Mouse (Mus musculus) erythroblast, embryonic 14.5 days (primary cell): ENCODE data around the gene Gm28043. TPM values are rescaled to one million over a fixed set of nuclear protein-coding genes. Genes with fewer than 3 reads are reported as not detected.
"Not testable (repeated sequence)": the region's sequence is repeated elsewhere in the genome, so short reads cannot be mapped to it uniquely, and the experiment has no call there.

Source experiments
- H3K27me3 ChIP-seq: 2 replicates; pipeline ENCODE4 v1.6.1; 2012; ENCODE audit warnings: inconsistent platforms; ENCODE audit not compliant: control insufficient read depth
- H3K36me3 ChIP-seq: 2 replicates; pipeline ENCODE4 v1.6.1; 2012; ENCODE audit warnings: mild to moderate bottlenecking, inconsistent platforms; ENCODE audit not compliant: control insufficient read depth
- H3K4me1 ChIP-seq: 2 replicates; pipeline ENCODE4 v1.6.1; 2012; ENCODE audit warnings: inconsistent platforms; ENCODE audit not compliant: control insufficient read depth
- H3K4me3 ChIP-seq: replicated peaks from 2 replicates; pipeline ENCODE3; 2012; ENCODE audit warnings: moderate library complexity, mild to moderate bottlenecking, inconsistent platforms
- H3K9me3 ChIP-seq: 2 replicates; pipeline ENCODE4 v1.6.1; 2012; ENCODE audit warnings: low read length, inconsistent platforms, mixed read lengths; ENCODE audit not compliant: control insufficient read depth
- GATA1 ChIP-seq: IDR thresholded peaks from 2 replicates; pipeline ENCODE4 v1.6.1; 2012; ENCODE audit warnings: low read length, inconsistent platforms, mixed read lengths
- TAL1 ChIP-seq: IDR thresholded peaks from 3 replicates; pipeline ENCODE4 v1.6.1; 2012; ENCODE audit warnings: low read length, inconsistent platforms, mixed read lengths
- polyA plus RNA-seq: library from polyadenylated mRNA; stranded (reverse); fragments of >175 nt; gene quantifications from 2 replicates; pipeline ENCODE4 v1.2.3, GENCODE M21; 2012

Gene Gm28043
- polyA plus RNA-seq, 1 experiment = 0.01 TPM

DNA sequence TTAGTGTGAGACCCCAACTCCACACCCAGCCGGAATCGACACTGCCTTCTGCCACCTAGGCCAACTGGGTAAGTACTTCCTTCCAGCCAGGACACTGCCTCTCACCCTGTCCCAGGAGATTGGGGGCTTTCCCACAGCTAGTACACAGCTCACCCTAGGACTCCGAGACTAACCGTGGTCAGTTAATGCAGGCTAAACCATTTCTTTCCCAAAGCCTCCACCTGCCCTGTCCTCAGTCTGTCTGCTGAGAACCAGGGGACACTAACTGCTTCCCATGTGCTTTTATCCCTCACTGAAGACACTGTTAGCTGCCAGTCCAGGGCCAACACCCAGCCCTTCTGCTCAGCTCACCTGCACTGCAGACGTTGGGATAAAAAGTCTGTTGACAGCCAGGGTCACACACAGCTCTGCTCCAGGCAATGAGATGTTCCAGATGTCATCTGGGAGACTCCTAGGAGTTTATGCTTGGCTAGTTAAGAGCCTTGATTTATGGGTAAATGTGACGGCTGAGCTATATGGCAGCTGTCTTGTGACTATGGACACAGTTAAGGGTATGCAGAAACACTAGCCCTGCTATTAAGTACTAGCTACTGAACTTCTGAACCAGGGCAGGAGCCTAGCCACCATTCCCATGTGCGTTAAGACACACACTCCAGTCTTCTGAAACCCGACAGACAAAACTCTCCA lies 97.2 kb downstream of the Gm28043 start:
- Histone ChIP-seq H3K36me3 (peaks cover 31% of the 10 kb centered on the region), H3K27me3 (no peaks in the 10 kb centered on the region), H3K9me3 (no peaks in the 10 kb centered on the region), H3K4me3 (no peak overlapping the region), H3K4me1 (peaks cover 55% of the 10 kb centered on the region)
- TF ChIP-seq GATA1 = no peak
- TF ChIP-seq TAL1 = no peak

DNA sequence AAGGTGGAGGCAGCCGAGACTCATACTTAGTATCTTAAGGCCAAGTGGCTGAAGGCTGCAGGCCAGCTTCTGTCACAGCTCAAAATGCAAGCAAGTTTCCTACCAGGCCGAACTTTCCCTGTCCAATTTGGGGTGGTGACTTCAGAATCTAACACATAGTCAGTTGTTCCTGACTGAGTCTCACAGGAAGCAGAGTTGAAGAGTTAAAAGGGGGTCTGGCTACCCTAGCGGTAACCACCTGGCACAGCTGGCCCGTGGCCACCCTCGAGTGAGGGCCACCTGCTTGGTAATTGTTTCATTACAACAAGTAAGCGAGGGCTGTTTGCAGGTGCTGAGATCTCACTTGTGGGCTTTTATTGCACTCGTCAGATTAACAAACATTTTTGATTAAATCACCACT lies 97.9 kb downstream of the Gm28043 start:
- H3K36me3 ChIP-seq = peaks cover 31% of the 10 kb centered on the region
- no peak overlapping the region for H3K4me3 ChIP-seq
- H3K27me3 ChIP-seq = no peaks in the 10 kb centered on the region
- peaks cover 61% of the 10 kb centered on the region for H3K4me1 ChIP-seq
- TF ChIP-seq TAL1 (no peak), GATA1 (no peak)
- no peaks in the 10 kb centered on the region for H3K9me3 ChIP-seq

DNA sequence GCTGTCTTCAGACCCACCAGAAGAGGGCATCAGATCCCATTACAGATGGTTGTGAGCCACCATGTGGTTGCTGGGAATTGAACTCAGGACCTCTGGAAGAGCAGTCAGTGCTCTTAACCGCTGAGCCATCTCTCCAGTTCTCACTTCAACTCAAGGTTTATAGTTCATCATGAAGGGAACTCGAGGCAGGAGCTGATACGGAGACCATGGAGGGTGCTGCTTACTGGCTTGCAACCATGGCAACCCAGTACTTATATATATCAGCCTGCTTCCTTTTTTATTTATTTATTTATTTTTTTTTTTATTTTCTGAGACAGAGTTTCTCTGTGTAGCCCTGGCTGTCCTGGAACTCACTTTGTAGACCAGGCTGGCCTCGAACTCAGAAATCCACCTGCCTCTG lies 99.1 kb downstream of the Gm28043 start:
- not testable (repeated sequence) for H3K27me3 ChIP-seq, H3K9me3 ChIP-seq, H3K4me3 ChIP-seq
- Histone ChIP-seq H3K36me3 (peaks cover 24% of the 10 kb centered on the region), H3K4me1 (peaks cover 53% of the 10 kb centered on the region)

DNA sequence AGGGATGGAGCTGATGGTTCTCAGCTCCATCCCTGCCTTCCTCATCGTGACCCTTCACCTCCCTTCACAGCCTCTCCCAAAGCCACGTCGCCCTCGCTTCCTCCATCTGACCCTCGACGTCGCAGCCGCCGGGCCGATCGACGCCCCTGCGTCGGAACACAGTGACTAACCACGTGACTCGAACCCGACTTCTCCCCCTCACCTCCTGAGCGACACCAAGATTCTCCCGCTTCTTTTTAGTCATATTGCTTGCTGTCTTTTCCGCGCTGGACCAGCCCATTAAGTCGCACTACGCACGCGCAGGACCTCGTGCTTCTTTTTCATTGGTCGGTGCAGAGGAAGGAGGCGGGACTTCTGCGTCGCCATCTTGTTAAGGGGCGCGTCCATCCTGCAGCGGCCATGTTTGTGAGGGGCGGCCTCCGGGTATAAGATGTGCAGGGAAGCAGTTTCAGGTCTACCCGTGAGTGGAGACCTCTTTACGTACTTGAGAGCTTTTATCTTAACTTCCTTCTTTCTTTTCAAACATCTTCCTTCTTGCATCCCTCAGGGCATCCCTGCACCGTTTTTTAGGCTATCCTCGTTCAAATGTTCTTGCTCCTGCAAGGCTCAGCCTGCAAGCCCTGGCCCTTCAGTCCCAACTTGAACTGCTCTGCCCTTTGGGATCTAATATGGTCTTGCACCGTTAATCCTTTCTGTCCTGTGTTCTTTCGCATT lies 102.2 kb downstream of the Gm28043 start, which contains the start of gene Ccdc167:
Ccdc167 (minus strand) TSS at position 313 of the 714 bp plus-strand sequence.
- Histone ChIP-seq H3K36me3 (peaks cover 9% of the 10 kb centered on the region), H3K27me3 (peaks cover 2% of the 10 kb centered on the region; the same call in 1 of the 2 replicates), H3K4me1 (peaks cover 27% of the 10 kb centered on the region), H3K9me3 (no peaks in the 10 kb centered on the region), H3K4me3 (peak within 1 kb of the TSS; percentile 84)
- no peak for TF ChIP-seq TAL1
- no peak for TF ChIP-seq GATA1

DNA sequence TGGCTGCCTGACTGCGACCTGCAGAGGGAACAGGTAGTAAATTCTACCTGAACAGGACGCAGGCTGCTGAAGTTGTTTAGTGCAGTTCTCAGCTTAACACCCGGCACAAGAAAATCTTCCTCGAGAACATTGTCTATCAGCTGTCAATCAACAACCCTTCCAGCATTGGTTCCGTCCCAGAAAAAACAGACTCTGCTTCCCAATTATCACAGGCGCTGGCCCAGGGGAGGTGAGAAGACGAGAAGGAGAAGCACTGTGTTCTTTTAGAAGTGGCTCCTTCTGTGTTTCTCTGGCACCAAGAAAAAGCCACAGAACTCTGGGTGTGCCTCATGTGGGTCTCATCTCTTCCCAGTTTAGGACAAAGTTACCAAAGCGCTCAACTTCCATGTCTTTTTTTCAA lies 104.0 kb downstream of the Gm28043 start:
- TF ChIP-seq GATA1 (no peak), TAL1 (no peak)
- H3K36me3 ChIP-seq = peaks cover 7% of the 10 kb centered on the region
- H3K4me1 ChIP-seq = peaks cover 27% of the 10 kb centered on the region
- H3K9me3 ChIP-seq = no peaks in the 10 kb centered on the region
- H3K27me3 ChIP-seq = peaks cover 5% of the 10 kb centered on the region; the same call in 1 of the 2 replicates
- H3K4me3 ChIP-seq = no peak overlapping the region

DNA sequence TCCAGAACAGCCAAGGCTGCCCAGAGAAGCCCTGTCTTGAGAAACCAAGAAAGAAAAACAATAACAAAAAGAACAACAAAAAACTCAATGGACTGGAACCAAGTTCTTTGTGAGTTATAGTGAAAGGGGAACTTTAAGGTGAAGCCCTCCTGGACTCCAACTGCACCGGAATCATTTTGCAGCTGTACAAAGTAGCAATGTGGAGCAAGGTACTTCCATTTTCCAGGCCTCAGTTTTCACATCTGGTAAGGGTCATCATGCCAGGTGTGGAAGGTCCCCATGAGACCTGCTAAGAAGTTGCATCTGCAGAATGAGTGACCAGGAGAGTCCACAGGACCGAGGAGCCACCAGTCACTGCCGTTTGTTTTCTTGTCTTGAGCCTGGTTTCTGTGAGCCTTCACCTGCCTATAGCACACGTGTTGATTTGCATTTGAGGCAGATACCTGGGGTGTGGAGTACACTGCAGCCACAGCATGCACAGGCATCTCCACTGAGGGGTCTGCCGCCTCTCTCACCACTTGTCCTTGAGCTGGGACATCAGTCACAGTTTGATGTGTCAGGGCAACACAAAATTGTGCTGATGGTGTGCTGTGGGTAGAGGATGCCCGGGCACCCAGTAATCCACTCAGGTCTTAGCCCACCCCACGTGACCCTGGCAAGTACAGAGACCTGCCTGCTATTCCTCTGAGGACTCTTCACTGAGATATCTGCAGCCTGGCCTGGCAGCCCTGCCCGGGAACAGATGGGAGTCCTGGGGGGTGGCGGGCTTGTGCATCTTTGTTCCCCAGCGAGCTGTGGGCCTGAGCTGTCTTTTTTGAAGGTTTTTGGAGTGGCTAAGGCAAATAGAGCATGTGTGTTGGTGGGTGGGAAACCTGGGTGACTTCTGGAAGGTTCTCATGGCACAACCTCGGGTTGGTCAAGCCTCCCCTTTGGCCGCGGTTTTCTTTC lies 105.2 kb downstream of the Gm28043 start:
- no peak for TF ChIP-seq TAL1
- no peak for TF ChIP-seq GATA1
- peaks cover under 1% of the 10 kb centered on the region for H3K36me3 ChIP-seq
- H3K4me3 ChIP-seq = no peak overlapping the region
- H3K27me3 ChIP-seq = peaks cover 5% of the 10 kb centered on the region
- H3K4me1 ChIP-seq = peaks cover 23% of the 10 kb centered on the region
- no peaks in the 10 kb centered on the region for H3K9me3 ChIP-seq

DNA sequence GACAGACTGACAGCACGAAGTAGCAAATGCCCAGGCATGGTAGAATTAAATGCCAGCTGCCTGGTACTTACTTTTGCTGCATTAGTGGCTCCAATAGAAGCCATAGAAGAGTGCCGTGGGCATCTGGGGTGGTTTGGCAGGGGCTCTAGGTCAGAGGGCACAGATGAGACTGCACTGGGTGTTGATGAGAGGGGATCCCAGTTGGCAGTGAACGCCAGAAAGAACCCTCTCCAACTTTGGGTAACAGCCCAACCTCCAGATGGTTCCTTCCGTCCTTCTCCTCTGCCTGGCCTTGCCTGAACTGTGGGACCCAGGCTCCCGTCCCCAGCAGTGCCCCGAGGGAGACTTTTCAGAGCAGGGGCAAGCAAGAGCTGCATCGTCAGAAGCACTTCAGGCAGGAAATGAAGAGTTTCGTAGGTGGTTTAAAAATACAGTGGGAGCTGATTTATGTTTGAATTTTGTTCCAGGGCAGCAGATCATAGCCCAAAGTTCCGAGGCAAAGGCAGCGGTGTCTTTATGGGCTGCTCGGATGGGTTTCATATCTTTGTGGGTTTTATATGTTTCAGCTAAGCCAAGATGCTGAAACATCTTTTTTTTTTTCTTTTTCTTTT lies 106.2 kb downstream of the Gm28043 start:
- no peaks in the 10 kb centered on the region for H3K36me3 ChIP-seq
- no peak for TF ChIP-seq GATA1
- TF ChIP-seq TAL1 = no peak

DNA sequence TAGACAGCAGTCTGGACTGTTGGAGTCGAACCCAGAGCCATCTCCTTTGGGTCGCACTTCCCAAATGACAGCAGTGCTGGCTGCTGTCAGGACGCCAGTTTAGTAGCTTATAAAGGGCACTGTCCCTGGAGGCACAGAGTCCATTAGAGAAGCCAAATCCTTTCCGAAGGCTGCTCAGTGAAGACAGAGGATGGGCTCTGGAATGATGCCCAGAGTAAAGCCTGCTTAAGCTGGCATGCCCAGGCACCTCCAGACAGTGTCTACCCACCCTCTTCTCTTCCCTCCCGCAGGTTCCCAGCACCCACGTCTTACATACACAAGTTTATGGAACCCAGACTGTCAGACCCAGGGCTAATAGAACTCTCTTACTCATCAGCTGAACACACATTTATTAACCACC lies 109.9 kb downstream of the Gm28043 start:
- Histone ChIP-seq H3K4me1 (peaks cover 9% of the 10 kb centered on the region), H3K27me3 (peaks cover 8% of the 10 kb centered on the region), H3K36me3 (no peaks in the 10 kb centered on the region), H3K9me3 (no peaks in the 10 kb centered on the region), H3K4me3 (no peak overlapping the region)
- TF ChIP-seq TAL1 = no peak
- TF ChIP-seq GATA1 = no peak

More for the DNA sequence above, 106.2 kb downstream of the Gm28043 start:
- Histone ChIP-seq H3K4me3 (no peak overlapping the region), H3K27me3 (peaks cover 5% of the 10 kb centered on the region), H3K9me3 (no peaks in the 10 kb centered on the region), H3K4me1 (peaks cover 16% of the 10 kb centered on the region)
